Mouse (Mus musculus) embryonic fibroblast, embryonic 13.5 days (primary cell): ENCODE measurements at regions not wholly inside any gene's neighbourhood (a gene's known extent, or its start where the extent isn't known, plus 50 kb on each side); places are given as distances from the start of the nearest gene placed in this dataset.

Source experiments
- CTCF ChIP-seq: IDR thresholded peaks from 2 replicates; pipeline ENCODE4 v1.5.1; 2011; ENCODE audit warnings: mild to moderate bottlenecking, control low read depth, low read length, moderate library complexity, borderline replicate concordance; ENCODE audit not compliant: insufficient read depth
- POLR2A ChIP-seq: IDR thresholded peaks from 2 replicates; pipeline ENCODE4 v1.6.1; 2011; ENCODE audit warnings: low read depth, mild to moderate bottlenecking, control low read depth, low read length, moderate library complexity

- no peak for TF ChIP-seq POLR2A
- TF ChIP-seq CTCF = no peak
These were observed 61.9 kb upstream of the Ap1s2 start for GRCm38 (mm10) chrX:163846890-163847289.
